Mouse (Mus musculus) neural tube, embryonic 10.5 days (tissue): Measurements from ENCODE around the gene Irak4.

Experiments used
- DNase-seq: peaks from one replicate; pipeline ENCODE4 v3.0.0-alpha.2; 2017; ENCODE audit warnings: low spot score; ENCODE audit errors: extremely low spot score

The Irak4 gene

DNA sequence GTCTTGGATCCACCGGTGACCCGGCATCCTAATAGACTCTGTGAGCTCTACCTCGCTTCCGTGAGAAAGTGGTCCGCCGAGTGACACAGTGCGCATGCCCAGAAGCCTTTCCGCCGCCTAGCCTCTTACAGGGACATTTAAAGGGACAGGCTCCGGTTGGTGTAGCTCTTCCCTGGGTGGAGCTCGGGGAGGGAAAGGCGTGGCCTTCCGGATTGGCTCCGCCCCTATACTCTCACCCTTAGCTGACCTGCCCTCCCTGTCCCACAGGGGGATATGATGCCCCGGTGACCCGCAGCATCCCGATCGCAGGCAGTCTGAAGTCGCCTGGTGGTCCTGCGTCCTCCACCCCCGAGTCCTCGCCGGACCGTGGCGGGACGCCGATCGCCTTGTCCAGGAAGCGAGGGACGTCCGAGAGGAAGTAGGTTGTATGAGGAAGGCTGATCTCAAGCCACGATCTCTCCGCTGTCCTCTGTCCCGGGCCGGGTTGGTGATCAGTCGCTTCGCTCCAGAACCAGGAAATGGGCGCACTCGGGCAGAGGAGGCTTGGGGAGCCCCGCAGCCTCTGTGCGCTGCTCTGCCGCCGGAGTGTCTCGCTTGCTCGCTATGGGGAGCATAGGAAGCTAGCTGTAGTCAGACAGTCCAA, at the start of gene Irak4, which contains the start of gene Pus7l:
TSS of gene Irak4 (plus strand) at position 235 of the 643 bp plus-strand sequence.
TSS of gene Pus7l (minus strand) at position 139 of the 643 bp plus-strand sequence.
- peak; percentile 91 for DNase-seq

- no peak for DNase-seq
Measured at GRCm38 (mm10) chr15:94494445-94494844, 49.0 kb upstream of the Irak4 start.

DNA sequence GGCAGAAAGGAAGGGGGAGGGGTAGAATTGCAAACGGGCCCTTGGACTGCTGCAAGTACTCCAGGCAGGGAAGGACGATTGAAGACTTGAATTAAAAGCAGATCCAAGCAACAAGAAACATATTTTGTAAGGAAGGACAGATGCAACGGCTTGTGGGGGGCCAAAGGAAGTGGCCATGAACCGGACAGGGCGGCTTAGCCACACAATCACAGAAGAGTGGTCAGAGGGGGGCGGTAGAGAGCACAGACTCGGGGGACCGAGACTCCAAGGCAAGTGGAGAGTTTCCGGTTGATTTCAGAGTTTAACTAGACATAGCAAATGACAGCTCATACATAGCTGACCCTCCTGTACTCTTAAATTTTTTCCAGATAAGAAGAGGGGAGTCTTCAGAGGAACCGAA, 47.5 kb upstream of the Irak4 start:
- no peak for DNase-seq

DNA sequence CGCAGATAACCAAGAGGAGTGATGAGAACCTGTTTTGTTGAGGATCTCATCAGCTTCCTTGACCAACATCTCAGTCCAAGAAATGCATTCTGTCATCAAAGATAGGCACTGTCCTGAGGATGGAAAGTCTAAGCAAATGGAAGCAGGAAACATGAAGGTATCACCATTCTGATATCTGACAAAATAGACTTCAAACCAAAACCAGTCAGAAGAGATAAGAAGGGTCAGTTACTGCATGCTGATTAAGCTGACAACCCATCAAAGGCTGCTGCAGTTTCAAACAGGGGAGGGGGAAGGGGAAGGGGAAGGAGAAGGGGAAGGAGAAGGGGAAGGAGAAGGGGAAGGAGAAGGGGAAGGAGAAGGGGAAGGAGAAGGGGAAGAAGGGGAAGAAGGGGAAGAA, 44.2 kb upstream of the Irak4 start:
- DNase-seq = no peak

DNA sequence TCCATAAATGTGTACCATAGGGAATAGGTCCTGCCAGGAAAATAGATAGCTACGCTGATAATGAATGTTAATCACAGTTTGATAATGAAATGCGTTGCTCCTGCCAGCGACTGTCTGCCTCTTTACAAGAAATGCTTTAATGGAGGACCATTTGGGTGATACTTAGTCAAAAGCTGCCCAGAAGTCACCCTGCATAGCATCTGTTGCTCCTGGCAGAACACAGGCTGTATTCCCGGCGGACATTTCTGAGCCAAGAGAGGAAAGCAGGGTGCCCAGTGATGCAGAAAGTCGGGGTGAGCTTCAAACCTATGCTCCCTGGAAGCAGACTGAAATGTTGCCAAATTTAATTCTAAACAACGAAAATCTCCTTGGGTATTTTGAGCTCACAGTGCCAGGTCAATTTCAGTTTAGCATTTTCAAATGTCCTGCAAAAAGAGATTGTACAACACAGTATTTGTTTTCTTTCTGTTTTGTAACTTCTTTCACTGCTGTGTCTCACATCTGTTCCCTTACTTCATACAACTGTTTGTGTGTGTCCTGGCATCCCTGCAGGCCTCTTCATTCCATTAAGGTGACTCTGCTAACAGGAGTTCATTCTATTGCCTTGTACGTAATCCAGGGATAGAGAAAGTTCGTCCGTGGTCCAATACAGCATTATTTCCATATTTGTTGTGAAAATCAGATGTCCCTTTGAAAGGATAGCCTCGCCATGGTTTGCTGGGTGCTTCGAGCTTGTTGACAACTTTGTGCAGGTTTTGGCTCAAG, 39.8 kb upstream of the Irak4 start:
- no peak for DNase-seq

DNA sequence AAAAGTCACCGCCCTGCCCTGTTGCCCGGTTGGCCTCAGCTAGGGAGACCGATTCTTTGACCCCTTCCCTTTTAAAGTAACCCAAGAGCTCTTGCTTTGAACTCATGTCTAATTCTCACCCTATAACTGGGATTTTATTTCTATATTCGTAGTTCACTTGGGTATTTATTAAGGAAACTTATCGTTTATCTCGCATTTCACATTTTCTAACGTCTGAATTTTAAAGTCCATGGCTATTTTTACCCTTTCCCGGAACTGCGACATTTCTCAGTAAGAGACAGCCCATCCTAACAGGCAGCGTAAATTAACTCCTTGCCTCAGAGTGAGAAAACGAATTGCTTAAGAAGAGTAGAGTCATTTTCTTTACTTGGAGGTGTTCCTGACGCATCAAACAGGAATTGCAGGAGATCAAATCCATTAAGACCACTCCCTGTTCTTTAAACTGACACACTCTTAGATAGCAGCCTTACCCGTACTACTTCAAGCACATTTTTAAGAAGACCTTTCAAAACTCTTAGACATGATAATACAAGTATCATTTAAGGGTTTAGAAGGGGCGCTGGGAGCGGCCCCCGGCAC, 25.4 kb upstream of the Irak4 start:
- DNase-seq = no peak

GRCm38 (mm10) chr15:94520205-94520900, 23.1 kb upstream of the Irak4 start:
- DNase-seq = no peak

- DNase-seq = no peak
Measured at GRCm38 (mm10) chr15:94520959-94521358, 22.5 kb upstream of the Irak4 start.

DNA sequence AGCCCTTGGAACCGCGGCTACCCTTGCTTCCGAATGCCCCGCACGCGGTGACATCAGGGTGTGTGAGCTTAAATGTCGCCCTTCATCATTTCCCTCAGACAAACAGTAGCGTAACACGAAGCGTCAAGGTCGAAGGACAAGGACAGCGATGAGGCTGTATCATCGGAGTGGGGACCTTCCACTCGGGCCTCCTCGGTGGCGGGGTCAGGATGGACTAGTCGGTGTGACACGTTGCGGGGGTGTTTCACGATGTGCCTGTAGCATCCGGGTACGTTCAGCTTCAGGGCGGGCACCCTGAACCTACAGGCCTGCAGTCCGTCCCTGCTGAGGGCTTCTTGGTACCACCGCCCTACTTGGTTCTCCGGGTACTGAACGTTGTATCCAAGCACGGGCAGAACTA, 20.2 kb upstream of the Irak4 start:
- no peak for DNase-seq

GRCm38 (mm10) chr15:94524956-94525355, 18.5 kb upstream of the Irak4 start:
- no peak for DNase-seq

- DNase-seq = no peak
Measured at GRCm38 (mm10) chr15:94530519-94530918, 12.9 kb upstream of the Irak4 start.

DNA sequence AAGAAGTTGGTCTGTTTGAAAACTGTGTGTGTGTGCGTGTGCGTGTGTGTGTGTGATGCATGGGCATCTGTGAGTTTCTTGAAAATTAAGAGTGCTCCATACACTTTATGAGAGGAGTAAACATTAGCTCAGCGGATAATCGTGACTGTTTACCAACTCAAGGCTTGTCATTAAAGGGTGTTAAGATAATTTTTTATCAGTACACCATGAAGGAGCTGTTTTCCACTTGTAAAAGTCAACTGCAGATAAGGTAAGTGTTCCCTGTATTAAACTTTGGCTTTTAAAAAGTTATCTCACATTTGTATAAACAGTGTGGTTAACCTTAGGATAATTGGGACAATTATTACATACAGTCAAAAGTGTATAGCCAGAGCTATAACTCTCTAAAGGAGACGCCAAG, 11.1 kb upstream of the Irak4 start:
- DNase-seq = no peak

- no peak for DNase-seq
Measured at GRCm38 (mm10) chr15:94532956-94533355, 10.5 kb upstream of the Irak4 start.

DNA sequence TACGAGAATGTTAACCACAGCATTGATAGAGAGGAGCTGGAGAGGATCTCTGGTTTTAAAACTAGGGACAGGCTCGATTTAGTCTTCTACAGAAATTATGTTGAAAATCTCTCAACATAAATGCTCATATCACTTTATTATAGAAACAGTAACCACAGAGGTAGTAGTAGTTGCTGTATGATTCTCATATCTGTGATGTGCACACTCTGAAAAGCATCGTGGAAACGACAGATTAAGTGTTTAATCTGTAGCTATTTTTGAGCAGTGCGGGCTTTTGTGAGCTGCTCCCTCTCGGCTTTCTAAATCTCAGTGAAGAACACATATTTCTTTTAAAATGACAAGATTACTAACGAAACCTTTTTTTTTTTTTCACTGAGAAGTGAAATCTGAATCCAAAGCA, 7.9 kb upstream of the Irak4 start:
- DNase-seq = no peak

DNA sequence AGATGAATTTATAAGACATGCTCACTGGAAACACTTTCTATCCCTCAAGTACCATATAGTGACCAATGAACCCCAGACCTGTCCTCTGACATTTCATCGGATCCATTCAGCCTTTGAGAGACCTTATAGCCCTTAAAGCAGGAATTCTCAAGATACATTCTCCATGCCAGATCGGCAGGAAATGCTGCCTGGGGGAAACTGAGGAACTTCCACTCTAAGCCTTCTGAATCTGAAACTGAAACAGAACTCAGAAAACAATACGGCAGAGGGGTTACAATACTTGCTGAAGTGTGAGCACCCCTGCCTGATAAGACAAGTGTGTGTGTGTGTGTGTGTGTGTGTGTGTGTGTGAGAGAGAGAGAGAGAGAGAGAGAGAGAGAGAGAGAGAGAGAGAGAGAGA, 4.1 kb upstream of the Irak4 start:
- DNase-seq = no peak

DNA sequence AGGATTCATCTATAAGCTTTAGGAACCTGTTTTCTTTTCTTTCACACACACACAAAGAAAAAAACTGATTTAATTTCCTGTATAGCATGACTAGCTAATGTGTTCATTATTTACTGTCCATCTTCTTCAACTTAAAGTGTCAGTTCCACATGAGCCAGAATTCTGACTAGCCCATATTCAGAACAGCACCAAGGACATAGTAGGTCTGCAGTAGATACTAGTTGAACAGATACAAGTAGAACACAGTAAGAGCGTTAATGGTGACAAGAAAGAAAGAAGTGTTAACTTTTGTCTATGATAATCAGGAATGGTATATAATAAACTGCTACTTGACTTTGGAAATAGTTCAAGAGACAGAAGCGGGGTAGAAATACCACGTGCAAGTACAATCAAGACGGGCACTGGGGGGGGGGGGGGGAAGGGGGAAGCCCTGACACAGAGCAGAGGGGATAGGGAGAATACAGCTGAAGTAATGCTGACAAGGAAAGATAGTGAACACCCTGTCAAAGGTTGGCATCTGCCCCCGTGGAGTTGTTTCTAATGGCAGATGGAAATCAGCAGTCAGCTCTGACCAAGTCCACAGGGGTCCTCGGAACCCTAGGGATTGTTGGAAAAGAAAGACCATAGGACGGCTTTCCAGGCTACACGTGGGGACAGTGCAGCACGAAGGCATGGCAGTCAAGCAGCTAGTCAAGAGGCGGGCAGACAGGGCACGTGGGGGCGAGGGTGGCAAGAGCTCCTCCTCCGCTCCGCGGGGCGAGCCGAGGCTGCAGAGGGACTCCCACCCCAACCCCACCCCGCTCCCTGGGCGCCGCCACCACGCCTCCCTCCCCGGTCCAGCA, 655 bp upstream of the Irak4 start:
- no peak for DNase-seq

DNA sequence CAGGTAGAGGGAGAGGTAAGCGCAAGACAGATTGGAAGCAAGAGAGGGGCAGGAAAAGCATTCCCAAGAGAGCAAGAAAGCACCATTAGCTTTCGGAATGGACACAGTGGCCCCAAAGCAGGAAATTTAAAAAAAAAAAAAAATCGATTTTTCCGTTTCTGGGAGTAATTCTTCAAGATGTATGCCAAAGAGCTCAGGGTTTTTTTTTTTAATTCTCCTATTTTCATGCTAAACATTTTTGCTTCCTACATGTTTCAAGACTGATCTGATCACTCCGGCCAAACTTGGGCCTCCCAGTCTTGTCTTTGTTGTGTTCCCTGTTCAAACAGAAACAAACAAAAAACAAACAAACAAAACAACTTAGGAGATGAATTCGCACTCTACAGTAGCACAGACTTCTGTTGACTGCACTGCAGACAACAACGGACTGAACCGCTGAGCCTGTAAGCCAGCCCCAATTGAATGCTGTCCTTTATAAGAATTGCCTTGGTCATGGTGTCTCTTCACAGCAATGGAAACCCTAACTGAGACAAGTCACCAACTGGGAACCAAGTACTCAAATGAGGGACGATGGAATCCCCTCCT, 701 bp downstream of the Irak4 start:
- DNase-seq = no peak

- DNase-seq = no peak
Measured at GRCm38 (mm10) chr15:94544844-94545243, 1.4 kb downstream of the Irak4 start.

DNA sequence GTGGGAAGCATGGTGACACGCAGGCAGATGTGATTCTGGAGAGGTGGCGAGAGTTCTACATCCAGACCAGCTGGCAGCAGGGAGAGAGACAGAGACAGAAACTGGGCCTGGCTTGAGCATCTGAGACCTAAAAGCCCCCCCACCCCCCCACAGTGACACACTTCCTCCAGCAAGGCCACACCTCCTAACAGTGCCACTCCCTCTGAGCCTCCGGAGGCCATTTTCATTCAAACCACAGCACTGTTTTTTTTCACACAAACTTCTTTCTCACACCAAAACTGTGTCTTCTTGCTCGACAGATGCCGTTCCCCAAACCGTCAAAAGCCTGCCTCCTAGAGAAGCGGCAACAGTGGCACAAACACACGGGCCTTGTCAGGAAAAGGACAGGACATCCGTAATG, 10.1 kb downstream of the Irak4 start:
- DNase-seq = no peak

DNA sequence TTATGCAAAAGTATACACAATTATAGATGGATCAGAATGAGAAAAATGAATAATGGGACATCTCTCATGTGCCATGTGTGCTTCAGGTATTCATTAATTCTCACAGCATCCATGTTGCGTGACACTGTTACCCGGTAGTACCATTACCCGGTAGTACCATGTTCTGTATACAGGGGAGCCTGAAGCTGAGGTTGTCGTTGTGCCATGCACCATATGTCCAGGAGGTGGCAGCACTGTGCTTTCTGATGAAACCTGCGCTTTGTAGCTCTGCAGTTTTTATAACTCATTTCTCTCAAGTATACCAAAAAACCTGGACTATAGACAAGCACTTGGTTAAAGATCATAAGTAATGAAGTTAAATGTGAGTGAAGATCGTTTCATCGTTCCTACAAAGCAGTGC, 14.0 kb downstream of the Irak4 start:
- peak; percentile 80 for DNase-seq
